Mouse (Mus musculus): ENCODE measurements at regions not wholly inside any gene's neighbourhood (a gene's known extent, or its start where the extent isn't known, plus 50 kb on each side); places are given as distances from the start of the nearest gene placed in this dataset.
"Not testable (repeated sequence)": the region's sequence is repeated elsewhere in the genome, so short reads cannot be mapped to it uniquely, and the experiment has no call there.

DNA sequence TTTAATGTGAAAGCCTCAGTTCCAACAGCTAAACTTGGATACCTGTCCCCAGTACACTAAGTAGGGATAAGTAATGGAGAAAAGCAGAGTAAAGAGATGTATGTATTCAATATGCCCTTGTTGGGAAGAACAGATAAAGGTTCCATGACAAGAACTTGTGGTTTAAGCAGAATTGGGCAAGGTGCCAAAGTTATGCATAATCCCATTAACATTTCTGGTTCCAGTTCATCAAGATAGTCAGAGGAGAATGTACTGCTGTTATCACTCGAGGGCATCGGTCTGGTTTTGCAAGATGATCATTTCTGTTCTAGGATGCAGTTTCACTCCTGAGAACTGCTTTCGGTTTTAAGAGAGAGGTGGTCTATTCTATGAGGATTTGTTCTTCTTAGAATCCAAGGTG is 1325.9 kb upstream of the Adam24 start:
- H3K27ac ChIP-seq, result no peak overlapping the region
- H3K4me1 ChIP-seq (replicated peaks), result no peaks in the 10 kb centered on the region
- WGBS, result 83% methylated on average over 3 of the region's 3 CpGs
- no peaks in the 10 kb centered on the region for H3K27me3 ChIP-seq
- no peak overlapping the region for H3K9ac ChIP-seq (replicated peaks)
- no peak overlapping the region for H3K4me3 ChIP-seq (replicated peaks)
- no peak overlapping the region for H3K4me2 ChIP-seq
- no peak for ATAC-seq (ENCODE audit: insufficient number of reproducible peaks, insufficient read depth, low FRiP score, low TSS enrichment, low read depth)
- H3K9me3 ChIP-seq, result no peaks in the 10 kb centered on the region
- no peaks in the 10 kb centered on the region for H3K36me3 ChIP-seq

DNA sequence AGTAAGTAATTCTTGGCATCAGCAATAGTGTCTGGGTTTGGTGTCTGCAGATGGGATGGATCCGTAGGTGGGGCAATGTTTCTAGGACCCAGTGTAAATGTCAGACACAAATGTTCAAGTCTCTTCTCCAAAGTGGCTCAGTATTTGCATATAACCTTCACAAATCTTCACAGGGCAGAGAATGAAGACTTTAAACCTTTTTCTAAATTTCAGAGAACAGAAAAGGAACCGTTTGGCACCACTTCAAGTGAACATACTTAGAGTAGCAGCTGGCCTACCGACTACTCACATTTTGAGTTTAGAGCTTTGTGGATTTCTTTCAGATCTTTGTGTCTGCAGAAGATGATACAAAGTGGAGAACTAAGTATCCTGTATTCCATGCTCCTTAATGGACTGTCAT is 1319.5 kb upstream of the Adam24 start:
- WGBS, result 93% methylated on average over 3 of the region's 3 CpGs

DNA sequence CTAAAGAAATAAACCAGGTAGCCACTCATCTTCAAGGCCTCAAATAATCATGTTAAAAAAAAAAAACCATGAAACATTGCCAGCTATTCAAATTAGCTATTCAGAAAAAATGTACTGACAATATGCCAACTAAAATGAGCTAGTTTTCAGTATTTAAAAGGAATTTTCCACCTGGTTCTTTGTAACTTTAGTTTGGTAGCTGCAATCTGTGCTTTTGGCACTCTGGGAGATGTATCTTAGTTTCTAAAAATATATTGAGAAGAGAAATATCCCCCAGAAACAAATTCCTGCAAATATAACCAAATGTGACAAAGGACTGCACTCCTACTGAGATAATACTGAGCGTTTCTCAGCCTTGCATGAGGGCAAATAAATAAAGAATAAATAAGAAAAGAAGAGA is 1317.8 kb upstream of the Adam24 start:
- Histone ChIP-seq H3K27me3 (no peaks in the 10 kb centered on the region), H3K9ac (replicated peaks) (no peak overlapping the region), H3K4me2 (no peak overlapping the region), H3K9me3 (no peaks in the 10 kb centered on the region), H3K4me1 (replicated peaks) (no peaks in the 10 kb centered on the region), H3K36me3 (no peaks in the 10 kb centered on the region), H3K27ac (no peak overlapping the region), H3K4me3 (replicated peaks) (no peak overlapping the region)
- WGBS, result 84% methylated on average over 1 of the region's 1 CpGs
- ATAC-seq (ENCODE audit: insufficient number of reproducible peaks, insufficient read depth, low FRiP score, low TSS enrichment, low read depth), result no peak

More for the DNA sequence above, 1319.5 kb upstream of the Adam24 start:
- H3K9ac ChIP-seq (replicated peaks), result no peak overlapping the region
- H3K9me3 ChIP-seq, result no peaks in the 10 kb centered on the region
- no peaks in the 10 kb centered on the region for H3K36me3 ChIP-seq
- no peak overlapping the region for H3K4me3 ChIP-seq (replicated peaks)
- H3K27ac ChIP-seq, result no peak overlapping the region
- no peak for ATAC-seq (ENCODE audit: insufficient number of reproducible peaks, insufficient read depth, low FRiP score, low TSS enrichment, low read depth)
- no peaks in the 10 kb centered on the region for H3K4me1 ChIP-seq (replicated peaks)
- H3K4me2 ChIP-seq, result no peak overlapping the region
- no peaks in the 10 kb centered on the region for H3K27me3 ChIP-seq

DNA sequence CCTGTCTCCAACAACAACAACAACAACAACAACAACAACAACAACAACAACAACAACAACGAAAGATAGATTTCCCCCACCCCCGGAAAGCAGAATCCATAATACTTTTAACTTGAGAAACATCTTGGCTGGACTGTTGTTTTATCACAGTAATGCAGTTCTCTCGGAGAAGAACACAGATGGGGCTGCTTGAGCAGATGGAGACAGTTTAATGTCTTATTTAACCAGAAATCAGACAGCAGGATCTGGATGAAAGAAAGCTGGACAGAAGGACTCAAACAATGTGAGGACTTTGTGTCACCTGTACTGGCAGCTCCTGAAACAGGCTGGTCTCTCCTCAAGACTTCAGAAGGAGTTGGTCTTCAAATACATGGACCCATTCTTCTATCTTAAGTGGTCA is 1317.0 kb upstream of the Adam24 start:
- Histone ChIP-seq H3K4me1 (replicated peaks) (no peaks in the 10 kb centered on the region), H3K4me2 (no peak overlapping the region), H3K9ac (replicated peaks) (no peak overlapping the region), H3K27me3 (no peaks in the 10 kb centered on the region), H3K27ac (no peak overlapping the region), H3K4me3 (replicated peaks) (no peak overlapping the region), H3K36me3 (no peaks in the 10 kb centered on the region), H3K9me3 (no peaks in the 10 kb centered on the region)
- 90% methylated on average over 3 of the region's 3 CpGs for WGBS
- no peak for ATAC-seq (ENCODE audit: insufficient number of reproducible peaks, insufficient read depth, low FRiP score, low TSS enrichment, low read depth)

DNA sequence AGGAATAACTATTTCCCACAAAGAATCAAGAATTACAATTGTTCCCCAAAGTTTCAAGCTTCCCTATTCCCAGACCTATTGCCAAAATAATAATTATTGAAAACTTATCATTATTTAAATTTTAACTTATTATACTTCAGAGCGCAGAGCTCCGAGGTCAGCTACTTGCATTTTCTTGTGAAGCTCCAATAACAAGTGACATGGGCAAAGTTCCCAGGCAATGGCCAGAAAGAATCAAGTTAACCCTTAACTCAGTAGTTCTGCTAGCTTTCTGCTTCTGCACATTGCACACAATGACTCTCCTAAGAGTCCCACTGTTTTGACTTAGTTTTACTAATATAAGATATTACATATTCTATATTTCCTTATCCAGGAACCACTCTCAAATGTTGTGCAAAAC is 1308.5 kb upstream of the Adam24 start:
- not testable (repeated sequence) for H3K4me3 ChIP-seq (replicated peaks); H3K4me2 ChIP-seq; H3K36me3 ChIP-seq; H3K27me3 ChIP-seq; ATAC-seq (ENCODE audit: insufficient number of reproducible peaks, insufficient read depth, low FRiP score, low TSS enrichment, low read depth); H3K9ac ChIP-seq (replicated peaks); H3K9me3 ChIP-seq; H3K4me1 ChIP-seq (replicated peaks); H3K27ac ChIP-seq
- WGBS, result 83% methylated on average over 2 of the region's 2 CpGs
